Mouse (Mus musculus) B cell, adult 2 months (primary cell): Measurements from ENCODE around the gene Pon2.
"Not testable (repeated sequence)": the region's sequence is repeated elsewhere in the genome, so short reads cannot be mapped to it uniquely, and the experiment has no call there.

Source experiments
- DNase-seq, 2 experiments: peaks; one replicate each; pipeline ENCODE4 v3.0.0; 2022

The Pon2 gene

DNA sequence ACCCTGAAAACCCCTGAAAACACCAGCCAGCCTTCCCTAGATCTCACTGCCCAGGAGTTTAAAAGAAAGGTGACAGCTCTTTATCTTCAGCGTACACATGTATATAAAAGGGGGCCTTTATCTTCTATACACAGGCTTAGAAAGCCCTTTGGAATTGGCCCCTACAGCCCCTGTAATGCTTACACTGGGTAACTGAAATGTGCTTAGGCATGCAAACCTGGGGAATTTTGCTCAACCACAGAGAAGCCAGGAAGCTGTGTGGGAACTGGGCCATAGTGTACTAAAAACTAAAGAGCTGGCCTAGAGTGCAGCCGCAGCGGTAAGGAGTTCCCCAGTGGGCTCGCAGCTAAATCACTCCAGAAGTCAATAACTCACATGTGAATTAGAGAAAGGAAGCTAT, 6.8 kb downstream of the Pon2 start:
- DNase-seq = no peak

DNA sequence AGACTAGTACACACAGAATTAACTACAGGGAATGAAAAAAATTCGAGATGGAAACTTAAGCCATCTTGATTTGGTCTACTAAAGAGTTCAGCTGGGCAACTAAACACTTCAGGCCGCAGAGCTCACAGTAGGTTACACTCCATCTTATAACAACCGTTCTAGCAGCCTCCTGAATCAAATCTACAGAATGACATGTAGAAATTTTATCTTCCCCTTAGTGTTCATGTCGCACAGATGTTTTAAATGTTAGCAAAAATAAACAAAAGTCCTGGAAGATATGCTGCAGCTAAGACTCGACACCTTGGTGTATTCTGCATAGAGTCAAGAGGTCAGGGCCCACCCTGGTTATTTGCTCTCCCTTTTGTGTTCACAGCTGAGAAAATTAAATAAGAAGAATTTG, 10.3 kb downstream of the Pon2 start:
- no peak for DNase-seq

DNA sequence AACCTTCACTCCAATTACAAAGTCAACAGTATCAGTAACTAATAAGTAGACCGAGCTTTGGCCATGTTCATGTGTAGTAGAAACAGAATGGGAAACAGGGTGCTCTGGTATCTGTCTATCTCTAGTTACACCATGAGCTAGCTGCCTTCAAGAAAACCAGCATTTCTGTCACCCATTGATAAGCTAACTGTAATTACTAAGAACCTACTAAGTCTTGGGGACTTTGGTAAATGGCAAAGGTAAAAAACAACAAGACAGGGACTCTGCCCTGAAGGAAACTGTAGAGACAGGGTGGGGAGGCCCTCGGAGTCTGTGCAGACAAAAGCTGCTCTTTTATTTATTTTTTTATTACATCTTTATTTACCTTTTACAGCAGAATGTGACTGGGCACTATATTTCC, 10.9 kb downstream of the Pon2 start:
- no peak for DNase-seq

DNA sequence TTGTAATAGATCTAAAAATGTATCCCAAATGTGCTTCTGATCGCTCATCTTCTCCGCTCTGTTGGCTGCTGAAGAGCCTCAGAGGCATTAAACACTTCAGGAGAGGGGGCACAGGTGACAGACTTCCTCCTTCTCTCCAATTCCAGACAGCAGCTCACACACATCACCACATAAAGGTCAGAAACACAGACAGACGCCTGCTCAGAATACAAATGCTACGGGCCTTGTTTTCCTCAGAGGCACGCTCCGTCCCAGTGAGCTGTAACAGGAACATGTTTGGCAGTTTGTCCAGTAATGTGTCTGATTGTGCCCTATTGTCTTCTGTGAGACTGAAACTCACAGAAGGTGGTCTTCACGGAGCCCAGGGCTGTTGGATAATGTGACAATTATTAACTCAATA, 15.8 kb downstream of the Pon2 start:
- no peak for DNase-seq

DNA sequence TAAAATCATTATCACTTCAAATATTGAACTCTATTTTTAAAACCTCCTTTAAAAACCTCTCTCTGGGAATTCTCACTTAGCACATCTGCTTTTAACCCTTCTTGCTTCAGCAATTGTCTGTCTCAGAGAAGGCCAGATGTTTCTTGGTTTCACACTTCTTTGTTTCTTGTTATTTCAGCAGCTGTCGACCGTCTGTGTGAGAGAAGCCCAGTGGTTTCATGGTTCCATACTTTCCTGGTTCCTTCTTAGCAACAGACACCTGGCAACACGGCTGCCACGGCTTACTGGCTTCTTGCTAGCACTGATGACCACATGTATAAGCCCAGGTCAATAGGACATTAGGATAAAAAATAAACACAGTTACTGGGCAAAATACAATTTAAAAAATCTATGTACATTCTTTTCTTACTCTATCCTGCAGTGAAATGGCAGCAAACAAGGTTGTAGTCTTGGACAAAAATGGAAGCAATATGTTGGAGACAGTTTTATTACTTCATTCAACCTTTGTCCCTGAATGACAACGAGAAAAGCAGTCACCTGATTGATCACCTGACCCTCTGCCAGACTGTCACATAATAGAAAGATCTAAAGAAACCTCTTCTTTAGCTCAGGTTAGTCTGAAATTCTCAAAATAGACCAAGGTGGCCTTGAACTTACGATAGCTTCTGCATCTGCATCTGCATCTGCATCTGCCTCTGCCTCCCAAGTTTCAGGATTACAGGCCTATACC, 17.5 kb downstream of the Pon2 start:
- DNase-seq = peak in 1 of 2 experiments; percentile 16

DNA sequence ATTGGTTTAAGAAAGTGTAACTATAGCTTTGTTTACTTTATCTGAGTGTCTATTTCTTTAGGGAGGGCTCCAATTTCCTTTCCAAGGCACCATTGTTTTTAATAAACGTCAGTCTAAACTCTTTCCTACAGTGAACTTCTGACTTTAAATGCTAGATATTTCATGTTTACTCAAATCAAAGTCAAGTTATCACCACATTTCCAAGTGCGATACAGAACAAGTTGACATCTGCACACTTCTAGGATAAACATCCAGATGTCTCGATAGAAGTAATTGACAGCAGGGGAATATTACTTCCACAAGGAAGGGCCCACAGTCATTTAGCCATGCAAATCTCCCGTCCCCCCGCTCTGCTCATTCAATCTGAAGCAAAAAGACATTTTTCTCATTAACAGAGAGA, 20.3 kb downstream of the Pon2 start:
- no peak for DNase-seq

DNA sequence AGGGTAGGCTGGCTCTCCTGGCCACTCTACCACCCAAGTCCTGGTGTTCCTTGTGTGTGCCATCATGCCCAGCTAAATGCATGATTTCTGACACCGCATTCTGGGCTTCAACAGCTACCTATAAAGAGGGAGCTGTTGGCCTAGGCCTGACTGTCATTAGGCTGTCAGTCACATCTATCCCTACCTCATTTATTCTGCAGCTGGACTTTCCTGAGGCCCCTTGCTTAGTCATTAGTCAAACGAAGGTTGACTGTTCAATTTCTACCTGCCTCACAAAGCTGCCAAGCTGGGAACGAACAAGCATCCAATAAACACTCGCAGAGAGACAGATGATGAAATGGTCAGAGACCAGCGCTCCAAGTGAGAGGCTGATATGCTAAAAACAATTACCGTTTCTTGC, 28.6 kb downstream of the Pon2 start:
- DNase-seq = no peak

DNA sequence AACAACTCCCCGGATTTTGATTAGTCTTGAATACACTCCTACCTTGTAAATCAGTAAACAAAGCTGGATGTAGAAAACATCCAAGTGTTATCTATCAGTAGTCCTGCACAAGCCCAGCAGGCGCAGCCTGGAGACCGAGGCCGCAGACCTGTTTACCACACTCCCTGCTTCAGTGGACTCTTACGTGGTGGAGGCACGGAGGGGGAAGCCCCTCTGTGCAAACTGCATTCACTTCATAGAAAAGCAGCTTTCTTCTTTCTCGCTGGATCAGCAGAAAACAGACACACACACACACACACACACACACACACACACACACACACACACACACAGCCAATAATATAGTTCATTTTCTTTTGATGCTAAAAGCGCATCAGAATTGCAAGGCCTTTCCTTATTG, 33.5 kb downstream of the Pon2 start:
- peak; percentile 11 to 24 for DNase-seq

DNA sequence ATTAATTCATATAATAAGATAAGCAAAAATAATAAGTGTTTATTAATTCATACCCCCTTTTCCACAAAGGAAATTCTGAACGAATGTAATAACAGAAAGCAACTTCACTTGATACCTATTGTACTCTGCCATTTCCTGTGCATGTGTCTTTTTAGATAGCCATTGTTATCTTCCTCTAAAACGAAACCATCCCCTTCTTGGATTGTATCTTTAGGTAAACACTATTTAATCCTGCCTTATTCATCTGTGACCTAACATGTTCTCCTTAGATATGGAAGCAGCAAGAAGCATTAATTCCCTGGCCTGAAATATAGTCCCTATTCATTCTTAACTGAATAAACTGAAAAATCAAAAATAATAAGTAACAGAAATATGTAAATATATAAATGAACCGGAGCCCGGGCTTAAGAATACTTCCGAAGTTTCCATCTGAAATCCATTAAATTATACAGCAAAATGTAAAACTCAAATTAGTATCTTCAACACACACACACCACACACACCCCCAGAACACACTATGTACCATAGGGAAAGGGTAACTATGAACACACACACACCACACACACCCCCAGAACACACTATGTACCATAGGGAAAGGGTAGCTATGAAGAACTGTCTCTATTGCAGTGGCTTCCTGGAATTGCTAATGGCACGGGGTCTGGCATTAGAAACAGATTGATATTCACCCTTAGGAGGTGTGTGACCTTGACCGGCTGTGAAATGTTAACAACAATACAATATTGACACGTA, 34.8 kb downstream of the Pon2 start:
- DNase-seq = no peak

DNA sequence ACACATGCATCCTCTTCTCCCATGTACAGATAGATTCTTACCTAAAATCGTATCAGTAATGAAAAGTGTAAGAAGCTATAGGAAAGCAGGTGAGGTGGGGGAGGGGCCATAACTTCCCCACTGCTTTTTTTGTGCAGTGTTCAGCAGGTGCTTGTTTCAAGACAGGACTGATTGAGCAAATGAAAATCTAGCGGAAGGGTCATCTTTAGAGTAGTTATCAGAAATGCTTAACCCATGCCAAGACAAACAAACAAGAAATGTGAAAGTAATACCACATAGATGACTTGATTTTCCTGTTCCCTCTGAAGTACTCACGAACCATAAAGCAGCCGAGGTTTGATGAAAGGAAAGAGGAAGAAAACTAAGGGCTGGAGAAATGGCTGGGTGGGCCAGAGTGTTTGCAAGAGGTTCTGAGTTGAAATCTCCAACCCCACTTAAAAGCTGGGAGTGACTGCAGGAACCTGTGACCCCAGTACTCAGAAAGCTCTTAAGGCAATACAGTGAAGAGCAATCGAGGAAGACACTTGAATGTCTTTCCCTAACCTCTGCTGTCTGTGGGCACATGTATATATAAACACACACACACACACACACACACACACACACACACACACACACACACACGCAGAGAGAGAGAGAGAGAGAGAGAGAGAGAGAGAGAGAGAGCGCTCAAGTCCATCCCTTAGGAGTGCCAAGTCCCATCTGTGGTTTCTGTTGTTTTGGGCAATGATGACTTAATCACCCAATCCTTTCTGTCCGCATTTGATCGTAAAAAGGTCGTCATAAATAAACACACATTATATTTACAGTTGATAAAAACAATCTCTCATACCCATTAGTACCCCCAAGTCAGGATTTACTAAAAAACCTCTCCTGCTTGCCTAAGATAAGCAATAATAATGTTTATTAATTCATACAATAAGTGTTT, 35.7 kb downstream of the Pon2 start:
- DNase-seq = no peak

DNA sequence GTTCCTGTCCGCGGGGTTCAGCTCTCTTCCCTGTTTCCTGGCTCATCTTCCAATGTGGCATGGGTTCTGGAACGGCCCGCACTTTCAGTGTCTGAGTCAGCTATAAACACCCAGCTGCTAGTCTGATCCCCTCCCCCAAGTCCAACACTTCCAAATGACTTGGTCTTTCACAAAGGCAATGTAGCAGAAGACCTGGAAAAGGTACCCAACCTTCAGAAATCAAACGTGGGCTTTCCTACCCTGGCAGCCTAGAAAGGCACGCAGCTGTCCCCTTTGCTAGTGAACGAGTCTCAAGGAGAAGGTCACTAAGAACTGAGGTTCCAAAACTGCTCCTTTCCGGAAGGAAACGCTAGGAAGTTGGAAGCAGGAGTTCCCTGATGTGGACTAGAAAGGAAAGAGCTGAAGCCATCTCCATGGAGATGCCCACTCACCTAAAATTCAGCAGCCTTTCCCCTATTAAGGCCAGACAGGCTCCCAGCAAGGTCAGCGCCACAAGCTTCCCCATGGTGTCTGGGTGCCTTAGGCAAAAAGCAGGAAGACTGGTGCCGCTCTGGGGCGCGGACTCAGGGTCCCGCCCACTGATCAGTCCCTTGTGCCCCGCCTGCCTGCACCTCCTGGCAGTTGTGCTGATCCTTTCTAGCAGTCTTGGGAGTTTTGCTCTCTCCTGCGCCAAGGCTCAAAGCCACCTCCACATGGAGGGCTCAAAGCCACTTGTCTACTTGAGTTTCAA, 42.4 kb downstream of the Pon2 start, which contains the start of gene Pon3:
Pon3 (minus strand) TSS at position 565 of the 730 bp plus-strand sequence.
- peak; percentile 34 to 38 for DNase-seq

DNA sequence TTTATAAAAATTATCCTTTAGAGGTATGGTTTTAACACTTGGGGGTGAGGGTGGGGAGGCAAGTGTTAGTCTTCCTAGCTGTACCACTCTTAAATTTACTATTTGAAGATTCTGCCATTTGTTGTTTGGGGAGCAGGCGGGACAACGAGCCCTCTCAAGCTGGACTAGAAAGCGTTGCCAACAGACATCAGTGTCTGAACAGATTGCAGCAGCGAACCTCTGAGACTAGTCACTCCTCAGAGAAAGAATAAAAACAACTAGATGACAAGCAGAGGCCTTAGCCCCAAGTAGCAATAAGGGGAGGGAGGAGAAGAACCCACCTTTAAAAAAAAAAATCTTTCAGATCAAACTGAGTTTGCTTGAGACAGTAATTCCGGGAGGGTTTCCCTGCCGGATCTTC, 43.0 kb downstream of the Pon2 start:
- no peak for DNase-seq

DNA sequence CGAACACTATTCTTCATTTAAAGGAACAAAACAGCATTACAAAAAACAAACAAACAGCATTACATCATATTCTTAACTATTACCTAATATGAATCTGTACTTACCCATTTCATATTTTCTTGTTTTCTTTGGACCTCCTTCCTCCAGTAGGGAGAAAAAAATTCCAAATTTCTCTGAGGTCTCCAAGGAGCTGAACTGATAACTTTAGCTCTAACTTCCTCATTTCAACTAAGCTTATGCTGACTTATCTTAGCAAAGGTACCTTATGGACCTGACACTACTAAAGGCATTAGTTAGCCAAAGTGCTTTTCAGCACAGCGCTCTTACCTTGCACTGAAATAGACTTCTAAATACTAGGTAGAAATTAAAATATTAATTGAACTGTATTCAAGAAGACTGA, 43.4 kb downstream of the Pon2 start:
- no peak for DNase-seq

DNA sequence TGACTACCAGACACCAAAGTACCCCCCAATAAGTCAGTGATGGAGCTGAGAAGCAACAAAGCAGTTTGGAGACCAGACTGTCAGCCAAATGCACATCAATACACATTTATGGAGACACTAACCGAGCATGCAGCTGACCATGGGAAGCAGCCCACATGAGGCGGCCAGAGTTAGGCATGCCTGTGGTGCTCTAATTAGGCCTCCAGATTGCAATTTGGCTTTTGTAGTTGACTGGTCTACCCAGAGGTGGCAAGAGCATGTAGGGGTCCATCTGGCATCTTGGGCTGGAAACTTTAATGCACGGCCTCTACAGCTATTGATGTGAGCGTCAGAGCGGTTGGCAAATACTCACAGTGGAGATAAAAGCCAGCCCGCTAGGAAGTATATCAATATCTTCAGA, 52.3 kb downstream of the Pon2 start:
- no peak for DNase-seq

DNA sequence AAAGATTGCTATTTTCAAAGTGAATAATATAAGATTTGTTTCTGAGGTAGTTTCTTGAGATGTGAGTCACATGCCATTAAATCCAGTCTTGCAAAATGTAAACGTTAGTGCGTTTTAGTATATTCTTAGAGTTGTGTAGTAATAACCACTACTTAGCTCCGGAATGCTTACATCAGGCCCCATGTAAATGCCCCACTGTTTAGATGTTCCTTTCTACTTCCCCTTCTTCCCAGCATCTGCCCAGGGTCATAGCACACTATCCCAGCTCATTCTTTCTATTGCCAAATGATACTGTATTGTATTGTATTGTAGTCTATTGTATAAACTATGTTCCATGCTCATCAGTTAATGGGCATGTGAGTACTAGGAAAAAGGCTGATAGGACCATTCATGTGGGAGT, 59.5 kb downstream of the Pon2 start:
- DNase-seq = no peak

DNA sequence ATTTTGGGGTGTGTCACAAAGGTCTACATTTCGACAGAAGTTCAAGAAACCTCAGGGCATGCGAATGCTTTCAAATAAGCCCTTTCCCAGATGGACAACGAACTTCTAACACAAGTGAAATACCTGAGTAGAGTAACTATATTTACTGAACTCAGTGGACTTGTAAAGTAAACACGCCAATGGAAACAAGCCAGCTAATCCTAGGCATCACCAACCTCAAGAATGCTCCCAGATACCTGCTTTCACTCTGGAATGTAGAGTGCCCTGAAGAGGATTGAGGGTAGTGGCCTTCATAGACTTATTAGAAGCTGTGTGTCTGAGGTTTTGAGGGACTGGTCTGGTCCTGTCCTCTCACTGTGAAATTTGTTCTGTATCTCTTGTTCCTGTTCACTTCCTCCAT, 60.7 kb downstream of the Pon2 start:
- DNase-seq = no peak

DNA sequence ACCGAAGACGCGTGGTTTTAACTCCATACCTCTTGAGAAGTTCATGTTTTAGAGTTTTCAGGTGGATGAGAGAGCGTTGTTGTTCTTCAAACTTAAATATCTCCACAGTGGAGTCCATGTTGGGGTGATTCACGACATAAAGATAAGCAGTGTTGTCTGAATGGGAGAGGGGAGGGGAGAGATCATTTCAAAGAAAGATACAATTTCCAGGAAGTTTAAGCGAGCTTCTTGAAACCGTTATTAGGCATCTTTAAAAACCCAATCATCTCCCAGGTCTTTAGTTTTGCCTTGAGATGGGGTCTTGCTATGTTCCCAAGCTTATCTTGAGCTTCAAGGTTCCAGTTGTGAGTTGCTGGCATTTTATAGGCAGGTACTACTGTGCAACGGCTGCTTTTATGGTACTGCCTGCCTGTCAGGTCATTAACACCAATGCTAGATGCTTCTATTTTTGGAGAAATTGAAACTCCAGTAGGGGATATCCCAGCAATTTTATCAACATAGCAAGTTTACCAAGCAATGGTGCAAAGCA, 61.3 kb downstream of the Pon2 start:
- no peak for DNase-seq

DNA sequence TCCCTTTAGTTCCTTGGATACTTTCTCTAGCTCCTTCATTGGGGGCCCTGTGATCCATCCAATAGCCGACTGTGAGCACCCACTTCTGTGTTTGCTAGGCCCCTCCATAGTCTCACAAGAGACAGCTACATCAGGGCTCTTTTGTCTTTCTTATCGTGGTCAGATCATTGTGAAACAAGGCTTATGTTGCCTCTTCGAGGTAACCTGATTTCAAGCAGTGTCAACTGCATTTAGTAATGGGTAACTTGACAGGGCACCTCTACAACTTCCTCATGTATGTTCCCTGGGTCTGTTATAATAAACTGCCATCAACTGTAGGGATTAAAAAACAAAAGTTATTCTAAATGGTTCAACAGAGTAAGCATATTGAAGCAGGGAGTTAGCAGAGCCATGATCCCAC, 63.7 kb downstream of the Pon2 start:
- DNase-seq = no peak

DNA sequence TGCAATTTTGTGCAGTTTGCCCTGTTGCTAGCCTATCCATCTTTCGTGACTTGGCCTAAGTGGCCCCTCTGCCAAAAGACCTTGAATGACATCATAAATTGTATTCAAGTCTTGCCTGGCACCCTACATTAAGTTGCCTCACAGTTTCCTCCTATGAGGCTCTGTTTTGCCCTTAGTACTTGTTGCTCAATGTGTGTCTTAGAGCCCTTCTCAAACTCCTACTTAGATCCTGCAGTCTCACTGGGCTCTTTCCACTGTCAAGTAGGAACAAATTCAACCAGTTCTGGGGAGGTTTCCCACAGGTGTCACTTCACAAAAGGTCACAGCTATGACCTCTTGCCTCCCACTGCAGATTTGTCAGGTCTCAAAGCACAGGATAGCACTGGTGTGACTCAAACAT, 64.4 kb downstream of the Pon2 start:
- no peak for DNase-seq

DNA sequence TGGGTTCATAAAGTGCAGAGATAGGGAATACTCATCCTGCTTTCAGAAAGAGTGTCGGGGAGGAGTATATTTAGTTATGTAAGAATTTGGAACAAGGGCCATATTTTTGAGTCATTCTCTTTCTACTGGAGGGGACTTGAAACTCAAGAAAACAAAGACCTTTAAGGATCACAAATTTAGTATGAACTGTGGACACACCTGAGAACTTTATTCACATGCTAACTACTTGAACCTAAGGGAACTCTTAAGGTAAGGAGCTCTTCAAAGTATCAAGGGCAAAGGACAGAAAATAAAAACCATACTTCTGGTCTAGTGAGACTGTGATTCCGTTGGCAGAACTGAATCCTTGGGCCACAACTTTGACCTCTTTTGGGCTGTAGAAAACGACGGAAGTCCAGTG, 66.2 kb downstream of the Pon2 start:
- no peak for DNase-seq

DNA sequence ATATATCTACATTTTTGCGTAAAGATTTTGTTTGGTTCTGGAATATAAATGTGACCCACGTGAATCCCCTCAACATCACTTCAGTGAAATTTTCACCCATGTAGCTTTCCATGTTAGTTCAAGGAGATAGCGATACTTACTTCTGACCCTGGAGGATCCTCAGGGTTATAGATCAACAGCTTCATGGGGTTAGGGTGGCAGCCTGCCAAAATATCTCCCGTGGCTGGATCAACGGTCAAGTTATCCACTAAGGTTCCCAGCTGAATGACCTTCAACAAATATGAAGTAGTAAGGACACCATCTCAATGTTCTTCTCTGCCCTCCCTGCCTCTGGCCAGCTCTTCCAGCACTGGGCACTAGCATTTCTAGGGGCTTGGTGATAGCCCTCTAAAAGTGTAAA, 68.0 kb downstream of the Pon2 start:
- no peak for DNase-seq

DNA sequence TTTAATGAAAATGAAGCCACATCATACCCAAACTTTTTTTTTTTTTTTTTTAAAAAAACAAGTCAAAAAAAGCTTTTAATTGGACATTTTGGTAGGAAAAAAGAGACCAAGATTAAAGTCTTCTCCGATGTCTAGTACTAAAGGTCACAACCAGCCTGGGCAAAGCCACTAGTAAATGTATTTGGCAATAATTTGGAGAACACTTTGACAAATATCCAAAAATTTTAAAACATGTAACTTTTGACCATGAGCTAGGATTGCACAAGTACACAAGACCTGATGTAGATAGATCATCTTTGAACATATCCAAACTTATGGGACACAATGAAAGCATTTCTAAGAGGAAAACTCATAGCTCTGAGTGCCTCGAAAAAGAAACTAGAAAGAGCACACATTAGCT, 74.7 kb downstream of the Pon2 start:
- not testable (repeated sequence) for DNase-seq

DNA sequence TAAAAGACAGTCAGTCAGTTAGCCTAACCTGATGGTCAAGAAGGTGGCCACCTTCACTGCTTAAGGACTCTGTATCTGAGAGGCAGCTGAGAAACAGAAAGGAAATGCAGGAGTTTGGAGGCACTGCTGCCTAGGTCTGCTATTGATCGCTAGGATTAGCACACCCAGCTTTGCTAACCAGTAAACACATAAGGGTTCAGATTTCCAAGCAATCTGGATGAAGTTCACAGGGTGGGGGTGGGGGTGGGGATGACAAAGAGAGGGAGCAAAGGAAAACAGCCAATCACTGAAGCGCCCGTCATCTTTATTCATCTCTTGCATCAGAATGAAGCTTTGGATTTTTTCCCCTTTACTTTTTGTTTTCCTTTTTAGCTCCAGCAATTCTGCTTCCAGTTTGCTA, 76.2 kb downstream of the Pon2 start:
- no peak for DNase-seq
